Mouse (Mus musculus) bone marrow, adult 2 months (tissue): ENCODE data around the gene Gab1. TPM values are rescaled to one million over a fixed set of nuclear protein-coding genes. Genes with fewer than 3 reads are reported as not detected.

Experiments used
- H3K27ac ChIP-seq: fragments of 200-500 bp; 2 replicates; pipeline ENCODE4 v1.5.1; 2012; ENCODE audit warnings: low read depth, mild to moderate bottlenecking, control low read depth, inconsistent platforms, low read length; ENCODE audit not compliant: control insufficient read depth, poor library complexity, insufficient read depth
- H3K4me1 ChIP-seq: fragments of 200-500 bp; 2 replicates; pipeline ENCODE4 v1.6.1; 2011; ENCODE audit warnings: low read length; ENCODE audit not compliant: control insufficient read depth, insufficient read depth
- H3K4me3 ChIP-seq: fragments of 200-500 bp; replicated peaks from 2 replicates; pipeline ENCODE3; 2011; ENCODE audit warnings: mild to moderate bottlenecking, low read depth, low read length, control low read depth; ENCODE audit not compliant: control insufficient read depth
- CTCF ChIP-seq: fragments of 200-500 bp; IDR thresholded peaks from 2 replicates; pipeline ENCODE4 v1.5.1; 2011; ENCODE audit warnings: low read length, control low read depth; ENCODE audit not compliant: control insufficient read depth, insufficient read depth
- POLR2A ChIP-seq: fragments of 200-500 bp; IDR thresholded peaks from 2 replicates; pipeline ENCODE4 v1.6.1; 2011; ENCODE audit warnings: low read depth, mild to moderate bottlenecking, control low read depth, low read length, borderline replicate concordance; ENCODE audit not compliant: control insufficient read depth
- WGBS: fragments of 180-500 bp; shearing (Covaris S2); methylation state at CpG from one replicate; pipeline ENCODE4 v1.1.7; 2018; 5-methylcytosine and 5-hydroxymethylcytosine counted together
- polyA plus RNA-seq: library from polyadenylated mRNA; stranded (reverse); fragments of >200 nt; gene quantifications from 2 replicates; pipeline ENCODE4 v1.2.4, GENCODE M21; 2011; ENCODE audit warnings: low replicate concordance; ENCODE audit not compliant: missing spikeins, insufficient read depth, insufficient read length

The Gab1 gene
- polyA plus RNA-seq, 1 experiment: 13.6 TPM

DNA sequence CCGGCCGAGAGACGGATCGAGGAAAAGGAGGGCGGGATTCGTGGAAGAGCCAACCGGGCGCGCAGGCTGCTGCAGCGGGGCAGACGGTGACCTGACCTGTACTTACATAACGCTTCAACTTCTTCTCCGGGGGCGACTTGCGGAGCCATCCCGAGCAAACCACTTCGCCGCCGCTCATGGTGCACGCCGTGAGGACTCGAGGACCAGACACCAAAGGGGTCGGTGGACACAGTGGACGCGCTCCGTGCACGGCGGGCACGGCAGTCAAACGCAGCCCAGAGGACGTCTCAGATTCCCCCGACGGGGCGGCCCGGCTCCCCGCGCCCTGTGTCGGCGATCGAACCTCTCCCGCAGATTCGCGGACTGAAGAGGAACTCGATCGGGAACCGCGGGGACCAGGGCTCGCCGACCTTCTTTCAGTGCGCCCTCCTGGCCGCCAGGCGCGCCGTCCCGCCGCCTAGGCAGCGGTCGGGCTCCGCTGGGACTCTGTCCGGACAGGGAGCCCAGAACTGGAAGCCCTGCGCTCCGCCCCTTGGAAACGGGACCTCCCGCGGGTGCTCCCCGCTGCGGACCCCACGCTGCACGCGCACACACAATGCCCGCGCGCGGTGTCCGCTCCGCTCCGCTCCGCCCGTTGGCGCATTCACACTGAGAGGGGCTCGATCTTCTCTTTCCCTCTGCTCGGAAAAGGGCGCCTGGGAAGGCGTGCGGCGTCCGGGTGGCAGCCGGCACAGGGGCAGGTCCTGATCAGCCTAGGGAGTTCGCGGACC, 708 bp downstream of the Gab1 start:
- TF ChIP-seq POLR2A: no peak; the same call in 1 of the 2 replicates
- TF ChIP-seq CTCF: peak; percentile 16; the same call in 1 of the 2 replicates
- Histone ChIP-seq H3K27ac (peak overlapping the region; percentile 58; the same call in 1 of the 2 replicates), H3K4me3 (peak overlapping the region; percentile 61), H3K4me1 (no peaks in the 10 kb centered on the region)
- under 1% methylated on average over 87 of the region's 90 CpGs for WGBS

DNA sequence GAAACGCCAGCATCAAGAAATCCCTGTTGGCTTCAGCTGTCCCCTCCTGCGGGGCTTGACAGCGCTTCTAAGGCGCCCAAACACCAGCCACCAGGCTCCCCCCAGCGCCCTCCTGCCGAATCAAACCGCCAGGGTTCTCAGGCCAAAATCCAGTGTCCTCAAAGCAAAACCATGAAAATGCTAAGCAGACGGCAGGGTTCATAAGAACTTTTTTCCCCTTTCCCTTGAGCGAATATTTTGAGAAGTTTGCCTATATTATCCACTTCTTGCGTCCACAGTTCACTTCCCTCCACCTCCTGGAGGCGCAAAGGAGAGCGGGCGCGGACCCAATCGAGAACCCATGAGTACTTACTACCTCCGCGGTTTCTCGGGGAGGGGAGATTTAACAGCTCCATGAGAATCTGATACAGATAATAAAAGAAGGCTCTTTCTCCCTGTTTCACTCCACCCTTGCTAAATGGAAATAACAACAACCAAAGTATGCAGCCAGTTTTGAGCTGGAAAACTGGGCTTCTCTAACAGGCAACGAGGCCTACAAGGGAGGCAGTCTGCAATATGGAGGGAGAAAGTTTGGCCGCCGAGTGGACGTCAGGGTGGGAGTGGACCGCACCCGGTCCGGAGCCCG, 1.4 kb downstream of the Gab1 start:
- Histone ChIP-seq H3K27ac (peak overlapping the region; percentile 14; the same call in 1 of the 2 replicates), H3K4me3 (peak overlapping the region; percentile 61), H3K4me1 (no peaks in the 10 kb centered on the region)
- 1% methylated on average over 26 of the region's 26 CpGs for WGBS
- TF ChIP-seq POLR2A (no peak), CTCF (no peak)

DNA sequence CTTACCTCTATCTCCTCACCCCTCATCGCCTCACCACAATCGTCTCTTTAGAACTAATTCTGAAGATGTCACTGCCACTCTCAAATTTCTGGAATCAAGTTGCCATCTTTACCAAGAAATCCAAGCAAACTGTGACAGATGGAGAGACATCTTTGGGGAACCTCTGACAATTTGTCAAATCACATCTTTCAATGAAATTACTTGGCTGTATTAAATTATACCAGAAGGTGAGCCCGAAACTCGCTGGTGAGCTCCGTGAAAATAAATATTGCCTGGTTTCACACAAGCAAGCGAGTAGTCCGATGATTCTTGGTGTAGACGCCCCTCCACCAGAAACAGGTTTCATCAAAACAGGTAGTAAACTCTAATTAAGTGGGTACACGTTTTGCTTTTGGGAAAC, 2.2 kb downstream of the Gab1 start:
- H3K4me1 ChIP-seq: no peaks in the 10 kb centered on the region; the same call in 1 of the 2 replicates
- H3K4me3 ChIP-seq: no peak overlapping the region
- WGBS: 65% methylated on average over 9 of the region's 9 CpGs
- no peak overlapping the region for H3K27ac ChIP-seq
- no peak for TF ChIP-seq POLR2A
- no peak for TF ChIP-seq CTCF

DNA sequence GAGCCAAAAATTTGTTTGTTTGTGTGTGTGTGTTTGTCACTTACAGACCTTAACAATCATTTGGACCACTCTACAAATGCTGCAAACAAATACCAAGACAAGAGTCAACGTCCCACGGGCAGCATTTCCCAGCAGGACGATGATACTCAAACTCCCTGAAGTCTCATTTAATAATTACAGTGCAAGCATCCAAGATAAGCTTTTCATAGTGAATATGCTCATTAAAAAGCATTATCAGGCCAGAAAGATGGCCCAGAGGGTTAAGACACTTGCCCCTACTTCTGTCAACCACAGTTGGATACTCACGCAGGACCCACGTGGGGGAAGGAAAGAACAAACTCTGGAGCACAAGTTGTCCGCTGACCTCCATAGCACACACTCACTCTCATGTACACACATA, 4.8 kb downstream of the Gab1 start:
- H3K4me3 ChIP-seq: no peak overlapping the region
- H3K27ac ChIP-seq: no peak overlapping the region
- 78% methylated on average over 6 of the region's 6 CpGs for WGBS
- TF ChIP-seq CTCF (no peak), POLR2A (no peak)
- no peaks in the 10 kb centered on the region; the same call in 1 of the 2 replicates for H3K4me1 ChIP-seq

DNA sequence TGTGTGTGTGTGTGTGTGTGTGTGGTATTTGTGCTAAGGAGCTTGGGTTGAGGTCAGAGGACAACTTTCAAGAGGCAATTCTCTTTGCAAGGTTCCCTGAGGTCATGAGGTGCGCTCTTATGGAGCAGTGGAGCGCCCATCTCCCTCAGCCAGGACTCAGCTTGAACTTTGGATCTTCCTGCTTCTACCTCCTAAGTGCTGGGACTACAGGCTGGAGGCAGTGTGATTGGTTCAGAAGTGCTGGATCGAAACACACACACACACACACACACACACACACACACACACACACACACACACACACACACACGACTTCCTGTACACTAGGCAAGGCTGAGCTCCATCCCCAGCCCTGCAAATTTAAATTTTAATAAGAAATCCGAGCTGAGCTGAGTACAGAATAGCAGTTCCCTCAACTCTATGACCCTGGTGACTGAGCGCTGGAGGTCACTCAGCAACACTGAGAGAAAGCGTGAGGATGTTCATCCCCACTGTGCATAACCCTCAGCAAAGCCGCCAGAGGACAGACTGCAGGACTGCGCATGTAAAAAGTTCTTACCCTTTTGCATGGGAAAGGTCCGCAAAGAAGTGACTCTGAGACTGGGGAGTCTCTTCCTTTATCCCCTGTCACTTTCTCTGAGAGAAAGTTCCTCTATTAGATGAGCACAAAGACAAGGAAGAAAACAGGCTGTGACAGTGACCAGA, 6.4 kb downstream of the Gab1 start:
- Histone ChIP-seq H3K4me1 (no peaks in the 10 kb centered on the region; the same call in 1 of the 2 replicates), H3K27ac (no peak overlapping the region), H3K4me3 (no peak overlapping the region)
- 66% methylated on average over 10 of the region's 10 CpGs for WGBS
- no peak for TF ChIP-seq POLR2A
- TF ChIP-seq CTCF: no peak

DNA sequence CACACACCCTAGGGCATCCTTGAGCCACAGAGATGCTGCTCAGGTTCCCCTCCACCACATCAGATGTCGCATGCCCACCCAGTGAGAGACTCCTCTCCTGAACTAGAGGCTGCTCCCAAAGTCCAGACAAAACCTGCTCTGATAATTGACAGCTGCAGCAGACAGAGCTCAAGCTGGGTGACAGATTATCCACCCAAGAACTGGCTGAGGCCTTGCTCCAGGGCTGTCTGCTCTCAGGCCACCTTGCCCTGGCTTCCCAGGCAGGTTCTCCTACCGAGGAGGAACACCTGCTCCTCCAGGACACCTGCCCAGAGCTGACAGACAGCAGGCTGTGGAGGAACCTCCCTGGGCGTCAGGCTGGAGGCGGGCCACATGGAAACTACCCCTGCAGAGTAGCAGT, 7.6 kb downstream of the Gab1 start:
- Histone ChIP-seq H3K4me1 (no peaks in the 10 kb centered on the region; the same call in 1 of the 2 replicates), H3K4me3 (no peak overlapping the region), H3K27ac (no peak overlapping the region)
- TF ChIP-seq POLR2A: no peak
- TF ChIP-seq CTCF: no peak
- whole genome bisulfite sequencing: 76% methylated on average over 4 of the region's 4 CpGs

DNA sequence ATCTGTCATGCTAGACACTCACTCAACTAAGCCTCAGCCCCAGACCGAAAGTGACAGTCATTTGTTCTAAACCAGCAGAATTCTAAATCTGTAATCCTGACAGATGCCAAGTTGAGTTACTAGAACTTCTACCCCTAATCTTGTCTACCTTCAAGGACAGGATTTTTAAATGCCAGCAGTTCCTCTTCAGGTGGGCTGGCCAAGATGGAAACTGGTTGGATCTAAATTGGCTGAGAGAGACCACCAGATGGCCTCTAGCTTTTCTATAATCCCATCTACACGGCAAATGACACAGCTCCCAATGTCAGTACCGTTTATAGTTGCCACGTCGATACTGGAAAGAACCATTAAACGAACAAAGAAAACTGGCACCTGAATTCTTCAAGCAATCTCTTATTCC, 8.9 kb downstream of the Gab1 start:
- Histone ChIP-seq H3K4me3 (no peak overlapping the region), H3K27ac (no peak overlapping the region), H3K4me1 (no peaks in the 10 kb centered on the region; the same call in 1 of the 2 replicates)
- 91% methylated on average over 6 of the region's 6 CpGs for WGBS
- TF ChIP-seq CTCF (no peak), POLR2A (no peak)

DNA sequence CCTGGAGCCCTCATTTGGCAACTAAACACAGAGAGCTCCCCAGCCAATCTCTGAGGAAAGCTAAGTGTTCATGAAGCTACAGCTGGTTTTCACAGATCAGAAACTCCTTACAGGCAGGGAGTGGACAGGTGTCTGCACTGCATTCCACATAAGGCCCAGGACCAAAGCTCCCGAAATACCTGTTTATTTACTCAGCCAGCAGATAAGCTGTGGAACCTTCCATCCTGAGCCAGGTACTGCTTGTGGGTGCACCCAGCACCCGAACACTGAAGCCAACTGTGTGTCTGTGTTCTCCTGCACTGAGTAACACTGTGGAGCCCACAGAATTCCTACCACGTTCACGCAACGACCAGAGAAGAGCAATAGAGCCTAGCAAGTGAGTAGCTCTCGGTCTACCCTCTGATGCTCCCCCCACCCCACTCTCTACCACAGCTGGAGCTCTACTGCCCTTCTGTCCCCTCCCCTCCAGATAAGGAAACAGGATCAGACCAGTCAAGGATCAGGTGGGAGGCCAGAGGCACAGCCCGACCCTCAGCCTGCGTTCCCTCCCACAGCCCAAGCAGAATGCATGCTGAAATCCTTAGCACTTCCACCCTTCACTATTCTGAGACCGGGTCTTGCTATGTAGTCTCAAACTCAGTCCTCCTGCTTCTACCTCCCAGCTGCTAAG, 9.6 kb downstream of the Gab1 start:
- Histone ChIP-seq H3K4me1 (no peaks in the 10 kb centered on the region; the same call in 1 of the 2 replicates), H3K27ac (no peak overlapping the region), H3K4me3 (no peak overlapping the region)
- TF ChIP-seq POLR2A (no peak), CTCF (no peak)
- WGBS: 88% methylated on average over 9 of the region's 9 CpGs

DNA sequence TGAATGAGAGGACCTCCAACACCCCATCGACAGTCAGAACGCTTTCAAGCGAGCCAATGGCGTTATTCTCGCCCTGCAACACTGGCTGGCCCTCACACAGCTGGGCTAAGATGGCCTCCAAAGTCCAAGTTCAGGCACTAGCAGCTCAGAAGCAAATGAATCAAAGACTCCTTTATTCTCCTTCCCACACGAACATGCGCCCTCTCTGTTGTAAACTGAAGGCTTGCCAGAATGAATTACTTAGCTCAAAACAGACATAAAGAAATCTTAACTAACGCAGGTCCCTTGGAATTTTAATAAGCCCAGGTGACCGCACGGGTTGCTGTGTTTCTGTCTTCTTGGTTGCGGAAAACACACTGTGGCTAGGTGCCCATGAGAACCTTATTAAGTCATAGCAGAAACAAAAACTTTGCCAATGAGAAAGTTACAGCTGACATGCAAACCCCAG, 10.4 kb downstream of the Gab1 start:
- Histone ChIP-seq H3K27ac (no peak overlapping the region), H3K4me1 (no peaks in the 10 kb centered on the region; the same call in 1 of the 2 replicates), H3K4me3 (no peak overlapping the region)
- WGBS: 90% methylated on average over 11 of the region's 11 CpGs
- TF ChIP-seq CTCF (no peak), POLR2A (no peak)
